Mouse (Mus musculus) stomach, postnatal 0 days (tissue): Measurements from ENCODE around the gene Isg20. TPM values are rescaled to one million over a fixed set of nuclear protein-coding genes. Genes with fewer than 3 reads are reported as not detected.

Experiments used
- ATAC-seq: fragments of 200-750 bp; cut with Nextera tagmentation; 2 replicates; pipeline ENCODE4 v1.8.0; 2017; ENCODE audit not compliant: low FRiP score, low TSS enrichment
- DNase-seq: peaks from one replicate; pipeline ENCODE4 v3.0.0-alpha.2; 2016; ENCODE audit warnings: low spot score
- H3K27ac ChIP-seq: fragments of 300-500 bp; sonication (generic); replicated peaks from 2 replicates; pipeline ENCODE4 v1.5.1; 2014; ENCODE audit warnings: mild to moderate bottlenecking, control low read depth
- H3K27me3 ChIP-seq: fragments of 300-500 bp; sonication (generic); 2 replicates; pipeline ENCODE4 v1.6.1; 2014; ENCODE audit warnings: low read length; ENCODE audit not compliant: control insufficient read depth, insufficient read depth
- H3K36me3 ChIP-seq: fragments of 300-500 bp; sonication (generic); 2 replicates; pipeline ENCODE4 v1.6.1; 2014; ENCODE audit warnings: low read length, mixed read lengths; ENCODE audit not compliant: control insufficient read depth, insufficient read depth
- H3K4me1 ChIP-seq: fragments of 300-500 bp; sonication (generic); replicated peaks from 2 replicates; pipeline ENCODE4 v1.6.1; 2014; ENCODE audit warnings: antibody characterized with exemption; ENCODE audit not compliant: control insufficient read depth, insufficient read depth
- H3K4me2 ChIP-seq: fragments of 300-500 bp; sonication (generic); replicated peaks from 2 replicates; pipeline ENCODE4 v1.6.1; 2014; ENCODE audit warnings: low read depth, mild to moderate bottlenecking, control low read depth, moderate library complexity
- H3K4me3 ChIP-seq: fragments of 300-500 bp; sonication (generic); 2 replicates; pipeline ENCODE4 v1.5.1; 2014; ENCODE audit warnings: low read depth, low read length, control low read depth
- H3K9ac ChIP-seq: fragments of 300-500 bp; sonication (generic); 2 replicates; pipeline ENCODE4 v1.6.1; 2014; ENCODE audit warnings: mild to moderate bottlenecking, low read length, control low read depth, mixed read lengths
- H3K9me3 ChIP-seq: fragments of 300-500 bp; sonication (generic); 2 replicates; pipeline ENCODE4 v1.6.1; 2016; ENCODE audit warnings: low read length; ENCODE audit not compliant: control insufficient read depth
- CTCF ChIP-seq: IDR thresholded peaks from 2 replicates; pipeline ENCODE4 v1.5.1; 2016; ENCODE audit warnings: antibody characterized with exemption, low read depth, mild to moderate bottlenecking, moderate library complexity
- EP300 ChIP-seq: optimal IDR thresholded peaks from 2 replicates; pipeline ENCODE3; 2016; ENCODE audit warnings: antibody characterized with exemption
- WGBS: fragments of 180-500 bp; shearing (Covaris S2); extraction: QIAGEN DNeasy Blood & Tissue Kit; methylation state at CpG from one replicate; pipeline ENCODE4 v1.1.7; 2014; 5-methylcytosine and 5-hydroxymethylcytosine counted together
- polyA plus RNA-seq: library from polyadenylated mRNA; unstranded; fragments of >200 nt; fragmentation: Nextera tagmentation; extraction: Ambion mirVana; gene quantifications from 2 replicates; pipeline ENCODE4 v1.2.1, GENCODE M21; 2015

Gene Isg20
- polyA plus RNA-seq, 1 experiment from 2014 or later = 10.6 TPM

DNA sequence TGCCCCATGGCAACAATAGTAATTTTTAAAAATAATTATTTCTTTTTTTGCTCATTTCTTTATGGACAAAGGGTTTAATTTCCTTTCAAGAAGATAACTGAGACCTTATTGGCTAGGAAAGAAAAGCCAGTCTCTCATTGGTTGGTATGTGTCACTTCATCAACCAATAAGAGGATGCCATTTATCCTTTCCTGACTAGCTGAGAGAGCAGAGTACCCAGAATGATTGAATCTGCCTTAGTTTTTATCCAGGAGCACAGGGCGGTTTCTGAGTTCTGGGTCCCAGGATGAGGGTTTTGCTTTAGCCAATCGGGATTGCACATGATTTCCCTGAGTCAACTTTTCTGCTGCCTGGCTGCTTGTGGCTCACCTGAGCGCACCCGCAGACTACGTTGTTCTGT is 27.8 kb upstream of the Isg20 start:
- Histone ChIP-seq H3K4me3 (no peak overlapping the region), H3K9ac (no peak overlapping the region), H3K4me2 (no peak overlapping the region), H3K27ac (no peak overlapping the region), H3K36me3 (no peaks in the 10 kb centered on the region), H3K4me1 (no peaks in the 10 kb centered on the region), H3K9me3 (no peaks in the 10 kb centered on the region), H3K27me3 (no peaks in the 10 kb centered on the region; the same call in 1 of the 2 replicates)
- DNase-seq (no peak), ATAC-seq (no peak)
- TF ChIP-seq CTCF (no peak), EP300 (no peak)
- WGBS = 81% methylated on average over 5 of the region's 5 CpGs

- Histone ChIP-seq H3K4me3 (no peak overlapping the region), H3K4me2 (no peak overlapping the region), H3K9ac (no peak overlapping the region), H3K4me1 (no peaks in the 10 kb centered on the region), H3K36me3 (no peaks in the 10 kb centered on the region), H3K27ac (no peak overlapping the region), H3K27me3 (no peaks in the 10 kb centered on the region; the same call in 1 of the 2 replicates), H3K9me3 (no peaks in the 10 kb centered on the region)
- WGBS = 75% methylated on average over 4 of the region's 4 CpGs
- TF ChIP-seq EP300 (no peak), CTCF (no peak)
- DNase-seq = no peak
- no peak for ATAC-seq
Measured at GRCm38 (mm10) chr7:78886496-78886895, 26.7 kb upstream of the Isg20 start.

DNA sequence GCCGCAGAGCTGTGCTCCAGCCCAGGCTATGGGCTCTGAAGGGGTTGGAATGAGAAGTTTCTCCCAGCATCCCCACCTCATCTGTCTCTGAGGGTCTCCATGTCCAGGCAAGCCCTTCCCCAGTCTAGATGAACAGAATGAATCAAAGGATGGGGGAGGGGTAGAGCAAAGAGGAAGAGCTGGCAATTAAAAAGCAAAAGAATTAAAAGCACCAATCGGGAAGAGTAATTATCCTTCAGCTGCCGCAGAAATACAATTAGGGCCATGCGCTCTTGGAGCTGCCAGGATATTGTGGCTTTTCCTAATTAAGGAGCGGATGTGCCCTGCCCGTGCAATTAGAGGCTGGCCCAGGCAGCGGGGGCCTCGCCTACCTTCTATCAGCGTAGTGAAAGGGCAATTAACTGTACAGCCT is 25.8 kb upstream of the Isg20 start:
- no peaks in the 10 kb centered on the region for H3K36me3 ChIP-seq
- no peaks in the 10 kb centered on the region; the same call in 1 of the 2 replicates for H3K27me3 ChIP-seq
- TF ChIP-seq CTCF (no peak), EP300 (no peak)
- no peak overlapping the region for H3K27ac ChIP-seq
- no peak overlapping the region for H3K4me2 ChIP-seq
- no peaks in the 10 kb centered on the region for H3K4me1 ChIP-seq
- no peak for ATAC-seq
- DNase-seq = no peak
- no peak overlapping the region for H3K4me3 ChIP-seq
- H3K9ac ChIP-seq = no peak overlapping the region
- WGBS = 64% methylated on average over 9 of the region's 9 CpGs
- H3K9me3 ChIP-seq = no peaks in the 10 kb centered on the region

DNA sequence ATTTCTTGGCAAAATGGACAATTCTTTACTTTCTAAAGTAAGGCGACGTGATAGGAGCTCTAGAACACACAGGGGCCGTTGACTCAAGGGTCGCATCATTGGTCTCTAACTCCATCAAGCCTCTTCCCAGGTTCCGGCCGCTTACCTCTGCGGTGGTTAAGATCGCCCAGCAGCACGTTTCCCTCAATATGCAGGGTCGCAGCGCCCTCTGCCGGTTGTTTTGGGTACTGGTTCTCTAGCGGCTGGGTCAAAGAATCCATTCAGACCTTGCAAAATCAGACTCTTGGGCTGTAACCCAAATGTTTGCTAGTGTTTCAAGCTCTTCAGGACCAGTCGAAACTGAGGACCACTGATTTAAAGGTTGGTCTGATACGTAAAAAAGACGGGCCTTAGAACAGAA is 22.6 kb upstream of the Isg20 start:
- H3K4me2 ChIP-seq = no peak overlapping the region
- H3K27me3 ChIP-seq = no peaks in the 10 kb centered on the region
- H3K4me3 ChIP-seq = no peak overlapping the region
- H3K9ac ChIP-seq = no peak overlapping the region
- H3K36me3 ChIP-seq = no peaks in the 10 kb centered on the region
- TF ChIP-seq EP300 (no peak), CTCF (peak; percentile 98)
- WGBS = 4% methylated on average over 16 of the region's 16 CpGs
- H3K27ac ChIP-seq = no peak overlapping the region
- peak; percentile 89 for DNase-seq
- ATAC-seq = no peak
- H3K4me1 ChIP-seq = no peaks in the 10 kb centered on the region
- H3K9me3 ChIP-seq = no peaks in the 10 kb centered on the region

GRCm38 (mm10) chr7:78893917-78894316 is 19.3 kb upstream of the Isg20 start:
- Histone ChIP-seq H3K27me3 (no peaks in the 10 kb centered on the region), H3K9ac (no peak overlapping the region), H3K36me3 (no peaks in the 10 kb centered on the region), H3K4me3 (no peak overlapping the region), H3K4me1 (no peaks in the 10 kb centered on the region; the same call in 1 of the 2 replicates), H3K27ac (no peak overlapping the region), H3K9me3 (no peaks in the 10 kb centered on the region), H3K4me2 (no peak overlapping the region)
- ATAC-seq (no peak), DNase-seq (no peak)
- WGBS = 86% methylated on average over 10 of the region's 10 CpGs
- no peak for TF ChIP-seq EP300
- TF ChIP-seq CTCF = no peak

DNA sequence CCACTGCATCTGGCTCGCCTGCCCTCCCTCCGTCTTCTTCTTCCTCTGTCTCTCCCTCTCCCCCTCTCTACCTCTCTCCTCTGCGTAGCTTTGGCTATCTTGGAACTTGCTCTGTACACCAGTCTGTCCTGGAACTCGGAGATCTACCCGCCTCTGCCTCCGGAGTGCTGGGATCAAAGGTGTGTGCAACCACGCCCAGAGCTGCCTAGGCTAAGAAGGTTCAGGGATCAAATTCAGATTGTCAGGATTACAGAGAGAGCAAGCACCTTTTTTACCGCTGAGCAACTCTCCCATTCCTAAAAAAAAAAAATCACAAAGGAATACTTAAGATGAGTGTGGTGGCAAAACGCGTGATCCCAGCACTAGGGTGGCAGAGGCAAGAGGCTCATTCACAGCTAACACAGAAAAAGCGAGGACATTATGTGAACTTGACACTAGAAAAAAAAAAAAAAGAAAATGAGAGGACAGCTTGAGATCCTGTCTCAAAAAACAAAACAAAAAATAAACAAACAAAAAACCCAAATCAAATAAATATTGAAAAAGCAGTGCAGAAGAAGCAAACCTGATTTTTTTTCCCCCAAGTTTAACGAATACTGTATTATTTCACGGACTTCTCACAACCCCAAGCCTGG is 18.1 kb upstream of the Isg20 start:
- peak overlapping the region; percentile 83 for H3K4me3 ChIP-seq
- no peaks in the 10 kb centered on the region; the same call in 1 of the 2 replicates for H3K4me1 ChIP-seq
- H3K9me3 ChIP-seq = no peaks in the 10 kb centered on the region
- 56% methylated on average over 13 of the region's 13 CpGs for WGBS
- H3K9ac ChIP-seq = no peak overlapping the region
- TF ChIP-seq EP300 = no peak
- no peak for TF ChIP-seq CTCF
- H3K27me3 ChIP-seq = no peaks in the 10 kb centered on the region
- H3K27ac ChIP-seq = no peak overlapping the region
- H3K4me2 ChIP-seq = peak overlapping the region; percentile 88
- ATAC-seq (no peak), DNase-seq (no peak)
- no peaks in the 10 kb centered on the region for H3K36me3 ChIP-seq
